Mouse (Mus musculus) kidney, embryonic 16.5 days (tissue): ENCODE data around the gene Otop1. TPM values are rescaled to one million over a fixed set of nuclear protein-coding genes. Genes with fewer than 3 reads are reported as not detected.
A peak's percentile ranks its signal among the peaks of the same experiment; 100 is the strongest.

Experiments used
- ATAC-seq: fragments of 200-750 bp; cut with Nextera tagmentation; 2 replicates; pipeline ENCODE4 v1.8.0; 2017; ENCODE audit warnings: moderate TSS enrichment; ENCODE audit not compliant: low FRiP score, low TSS enrichment
- H3K27ac ChIP-seq: fragments of 300-500 bp; sonication (generic); 2 replicates; pipeline ENCODE4 v1.5.1; 2014; ENCODE audit warnings: low read length
- H3K27me3 ChIP-seq: fragments of 300-500 bp; sonication (generic); 2 replicates; pipeline ENCODE4 v1.6.1; 2014; ENCODE audit warnings: low read length, control low read depth, mixed read lengths; ENCODE audit not compliant: insufficient read depth
- H3K36me3 ChIP-seq: fragments of 300-500 bp; sonication (generic); 2 replicates; pipeline ENCODE4 v1.6.1; 2014; ENCODE audit warnings: low read length, control low read depth, mixed read lengths; ENCODE audit not compliant: insufficient read depth
- H3K4me1 ChIP-seq: fragments of 300-500 bp; sonication (generic); 2 replicates; pipeline ENCODE4 v1.6.1; 2014; ENCODE audit warnings: low read length, control low read depth, mixed read lengths; ENCODE audit not compliant: insufficient read depth
- H3K4me2 ChIP-seq: fragments of 300-500 bp; sonication (generic); replicated peaks from 2 replicates; pipeline ENCODE4 v1.6.1; 2014; ENCODE audit warnings: low read depth, low read length
- H3K4me3 ChIP-seq: fragments of 300-500 bp; sonication (generic); 2 replicates; pipeline ENCODE4 v1.5.1; 2014; ENCODE audit warnings: mild to moderate bottlenecking, low read length
- H3K9ac ChIP-seq: fragments of 300-500 bp; sonication (generic); replicated peaks from 2 replicates; pipeline ENCODE4 v1.6.1; 2014; ENCODE audit warnings: low read length
- H3K9me3 ChIP-seq: fragments of 300-500 bp; sonication (generic); 2 replicates; pipeline ENCODE4 v1.6.1; 2016; ENCODE audit warnings: low read length, control low read depth
- WGBS: fragments of 180-500 bp; shearing (Covaris S2); extraction: QIAGEN DNeasy Blood & Tissue Kit; methylation state at CpG from one replicate; pipeline ENCODE4 v1.1.7; 2014; 5-methylcytosine and 5-hydroxymethylcytosine counted together
- polyA plus RNA-seq: library from polyadenylated mRNA; unstranded; fragments of >200 nt; fragmentation: Nextera tagmentation; extraction: Ambion mirVana; gene quantifications from 2 replicates; pipeline ENCODE4 v1.2.1, GENCODE M21; 2015

The Otop1 gene
- polyA plus RNA-seq, 1 experiment from 2014 or later, result not detected

DNA sequence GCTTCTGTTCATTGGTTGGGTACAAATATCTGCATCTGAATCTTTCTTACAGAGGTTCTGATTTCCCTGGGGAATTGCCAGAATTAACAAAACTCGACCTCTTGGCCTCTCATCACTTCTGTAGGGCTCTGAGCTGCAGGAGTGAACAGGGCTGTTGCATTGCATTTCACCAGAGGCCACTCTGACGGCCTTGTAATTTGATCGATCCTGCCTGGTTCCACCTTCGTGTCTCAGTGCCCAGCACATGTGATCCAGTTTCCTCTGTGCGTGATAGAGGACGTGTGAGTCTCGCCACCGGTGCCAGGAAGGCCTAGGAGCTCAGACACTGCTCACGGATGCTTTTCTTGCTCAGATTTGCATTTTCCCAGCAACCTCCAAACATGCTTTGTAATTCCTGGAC lies 10.0 kb downstream of the Otop1 start:
- WGBS, result 34% methylated on average over 9 of the region's 9 CpGs
- Histone ChIP-seq H3K4me3 (no peak overlapping the region), H3K36me3 (no peaks in the 10 kb centered on the region), H3K4me2 (no peak overlapping the region), H3K4me1 (no peaks in the 10 kb centered on the region), H3K27ac (no peak overlapping the region), H3K9ac (no peak overlapping the region), H3K27me3 (no peaks in the 10 kb centered on the region), H3K9me3 (no peaks in the 10 kb centered on the region)
- ATAC-seq, result no peak

DNA sequence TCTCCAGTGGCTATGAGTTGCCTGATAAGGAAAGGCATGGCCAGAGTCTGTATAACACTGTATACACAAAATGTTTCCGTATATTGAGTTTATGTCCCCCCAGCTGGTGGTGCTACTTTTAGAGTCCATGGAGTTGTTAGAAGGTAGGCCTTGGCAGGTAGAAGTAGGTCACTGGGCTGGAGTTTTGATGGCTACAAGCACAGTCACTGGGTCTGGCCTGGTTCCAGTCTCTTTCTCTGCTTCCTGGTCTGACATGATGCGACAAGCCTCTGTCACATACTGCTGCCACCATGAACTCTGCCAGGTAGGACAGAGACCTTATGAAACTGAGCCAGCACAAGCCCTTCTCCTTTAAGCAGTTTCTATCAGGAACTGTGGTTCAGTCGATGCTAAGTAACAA lies 12.7 kb downstream of the Otop1 start:
- ATAC-seq, result no peak
- 0 out of 2 replicates have a peak, but pooled peaks cover 3% of the 10 kb centered on the region for H3K9me3 ChIP-seq
- no peak overlapping the region for H3K4me3 ChIP-seq
- H3K4me2 ChIP-seq, result no peak overlapping the region
- no peak overlapping the region for H3K9ac ChIP-seq
- H3K27ac ChIP-seq, result no peak overlapping the region
- no peaks in the 10 kb centered on the region for H3K4me1 ChIP-seq
- no peaks in the 10 kb centered on the region for H3K36me3 ChIP-seq
- WGBS, result 89% methylated on average over 3 of the region's 3 CpGs
- no peaks in the 10 kb centered on the region for H3K27me3 ChIP-seq

DNA sequence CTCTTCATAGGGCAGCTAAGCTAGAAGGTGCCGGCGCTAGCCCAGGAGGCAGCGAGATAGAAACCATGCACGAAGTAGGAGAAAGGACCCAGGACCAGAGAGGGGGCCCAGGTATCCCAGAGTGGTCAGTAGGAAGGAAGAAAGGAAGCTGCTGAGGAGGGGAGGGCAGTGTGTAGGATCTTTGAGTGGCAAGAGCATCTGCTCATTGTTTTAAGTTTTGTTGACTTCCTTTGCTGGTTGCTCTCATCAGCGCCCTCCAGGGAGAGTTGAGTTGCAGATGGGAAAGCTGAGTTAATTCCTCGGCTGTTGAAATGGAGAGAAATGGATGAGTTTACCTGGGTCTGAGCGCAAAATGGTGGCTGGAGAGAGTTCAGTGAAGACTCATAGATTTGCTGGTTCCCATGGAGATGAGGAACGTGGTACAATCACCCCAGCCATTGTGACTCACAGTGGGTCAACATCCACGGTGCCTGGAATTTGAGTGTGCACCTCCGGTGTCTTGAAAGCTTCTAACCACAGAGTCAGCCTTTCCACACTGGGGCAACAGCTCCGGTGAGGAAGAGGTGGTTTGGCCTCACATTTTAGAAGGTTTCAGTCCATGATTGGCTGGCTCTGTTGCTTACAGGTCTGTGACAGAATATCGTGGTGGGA lies 26.1 kb downstream of the Otop1 start:
- no peak for ATAC-seq
- Histone ChIP-seq H3K4me2 (no peak overlapping the region), H3K36me3 (no peaks in the 10 kb centered on the region), H3K4me3 (no peak overlapping the region), H3K27ac (no peak overlapping the region), H3K9ac (no peak overlapping the region), H3K27me3 (no peaks in the 10 kb centered on the region), H3K9me3 (no peaks in the 10 kb centered on the region), H3K4me1 (no peaks in the 10 kb centered on the region)
- 89% methylated on average over 12 of the region's 12 CpGs for WGBS

DNA sequence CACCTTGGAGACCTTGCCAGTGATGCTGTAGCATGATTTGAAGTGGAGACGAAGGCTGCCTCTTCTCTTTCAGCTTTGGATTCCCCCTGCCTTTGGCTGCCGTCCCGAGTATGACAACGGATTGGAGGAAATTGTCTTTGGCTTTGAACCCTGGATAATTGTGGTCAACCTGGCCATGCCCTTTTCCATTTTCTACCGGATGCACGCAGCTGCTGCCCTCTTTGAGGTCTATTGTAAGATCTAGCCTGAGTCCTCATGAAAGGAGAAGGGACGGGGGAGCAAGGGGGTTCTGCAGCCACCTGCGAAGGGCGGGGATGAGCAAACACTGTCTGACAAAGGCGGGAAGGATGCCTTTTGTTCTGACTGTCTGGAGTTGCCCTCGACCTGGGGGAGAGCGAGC lies 26.9 kb downstream of the Otop1 start:
- Histone ChIP-seq H3K4me2 (no peak overlapping the region), H3K9me3 (no peaks in the 10 kb centered on the region), H3K4me1 (no peaks in the 10 kb centered on the region), H3K9ac (no peak overlapping the region), H3K4me3 (no peak overlapping the region), H3K36me3 (no peaks in the 10 kb centered on the region), H3K27ac (no peak overlapping the region), H3K27me3 (no peaks in the 10 kb centered on the region)
- 45% methylated on average over 12 of the region's 12 CpGs for WGBS
- ATAC-seq, result no peak

DNA sequence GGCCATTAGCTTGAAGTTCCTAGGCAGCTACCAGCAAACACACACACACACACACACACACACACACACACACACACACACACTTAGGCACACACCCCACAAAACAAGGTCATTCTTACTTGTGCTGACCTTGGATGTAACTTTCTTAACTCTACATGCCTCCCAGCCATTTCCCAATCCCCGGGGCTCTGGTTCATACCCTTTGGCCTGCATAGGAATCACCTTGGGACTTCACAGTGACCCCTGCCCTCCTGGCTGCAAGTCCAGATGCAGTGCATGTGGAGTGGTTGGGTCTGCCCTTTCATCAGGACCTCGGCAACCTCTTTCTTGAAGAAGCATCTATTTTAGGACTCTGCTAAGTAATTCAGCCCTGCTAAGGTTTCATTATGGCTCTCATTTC lies 29.5 kb downstream of the Otop1 start:
- H3K9me3 ChIP-seq, result no peaks in the 10 kb centered on the region
- H3K36me3 ChIP-seq, result no peaks in the 10 kb centered on the region
- no peak overlapping the region for H3K4me2 ChIP-seq
- no peak overlapping the region for H3K4me3 ChIP-seq
- H3K4me1 ChIP-seq, result no peaks in the 10 kb centered on the region
- WGBS, result 69% methylated on average over 2 of the region's 2 CpGs
- H3K27ac ChIP-seq, result no peak overlapping the region
- no peak overlapping the region for H3K9ac ChIP-seq
- H3K27me3 ChIP-seq, result peaks cover 8% of the 10 kb centered on the region; the same call in 1 of the 2 replicates
- no peak for ATAC-seq

DNA sequence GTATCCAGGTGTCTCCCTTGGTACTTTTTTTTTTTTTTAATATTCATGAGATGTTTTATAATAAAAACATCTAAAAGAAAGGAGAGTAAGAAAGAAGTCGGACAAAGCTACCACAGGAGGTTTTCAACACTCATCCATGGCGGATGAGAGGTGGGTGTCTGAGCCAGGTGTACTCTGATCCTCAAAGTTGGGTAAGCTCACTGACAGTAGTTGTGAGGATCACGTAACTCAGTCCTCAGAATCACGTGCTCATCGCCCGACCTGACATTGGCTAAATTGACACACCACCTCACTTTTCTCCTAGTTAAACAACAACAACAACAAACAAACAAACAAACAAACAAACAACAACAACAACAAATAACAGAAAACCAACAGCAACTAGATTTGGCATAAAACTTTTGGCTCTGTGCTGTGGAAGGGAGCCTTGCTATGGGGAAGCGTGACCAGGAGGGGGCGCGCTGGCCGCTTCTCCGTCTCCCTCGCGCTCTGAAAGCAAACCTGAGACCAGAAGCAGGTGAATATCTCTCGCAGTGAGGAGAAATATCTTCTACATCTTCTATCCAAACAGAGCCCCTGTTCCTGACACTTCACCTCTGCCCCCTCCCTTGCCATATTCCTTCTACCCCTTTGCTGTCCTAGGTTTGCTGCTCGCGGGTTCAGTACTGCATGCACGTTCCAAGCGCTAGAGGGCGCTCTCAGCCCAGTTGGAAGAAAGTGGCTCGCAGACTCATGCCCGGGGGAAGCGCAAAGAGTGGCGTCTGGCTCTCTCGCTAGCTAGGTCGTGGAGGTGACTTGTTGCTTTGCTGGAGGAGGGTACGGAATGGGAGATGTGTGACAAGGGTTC lies 31.7 kb downstream of the Otop1 start:
- H3K9me3 ChIP-seq, result no peaks in the 10 kb centered on the region
- WGBS, result 9% methylated on average over 26 of the region's 26 CpGs
- H3K36me3 ChIP-seq, result no peaks in the 10 kb centered on the region
- H3K4me3 ChIP-seq, result peak overlapping the region; percentile 45
- ATAC-seq, result peak; percentile 84
- no peak overlapping the region for H3K9ac ChIP-seq
- no peak overlapping the region for H3K27ac ChIP-seq
- H3K4me2 ChIP-seq, result peak overlapping the region; percentile 59
- no peaks in the 10 kb centered on the region for H3K4me1 ChIP-seq
- H3K27me3 ChIP-seq, result peaks cover 8% of the 10 kb centered on the region; the same call in 1 of the 2 replicates

DNA sequence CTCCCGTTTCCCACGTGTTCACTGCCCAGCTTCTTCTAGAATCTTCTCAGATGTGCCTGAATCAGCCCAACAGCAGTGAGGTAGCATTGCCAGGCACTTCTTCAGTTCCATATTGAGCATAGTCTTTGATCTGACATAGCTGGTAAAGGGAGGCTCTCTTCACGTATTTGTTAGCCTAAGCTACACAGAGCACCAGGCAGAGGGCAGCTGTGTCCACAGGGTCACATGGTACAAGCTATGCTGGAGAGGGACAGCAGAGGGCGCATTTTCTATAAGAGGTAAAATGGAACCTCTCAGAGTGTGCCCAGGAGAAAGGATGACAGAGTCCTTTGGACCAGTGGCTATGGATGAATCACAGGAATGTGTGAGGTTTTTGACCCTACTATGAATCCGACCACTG lies 33.1 kb downstream of the Otop1 start:
- no peak overlapping the region for H3K4me2 ChIP-seq
- H3K27ac ChIP-seq, result no peak overlapping the region
- H3K27me3 ChIP-seq, result peaks cover 8% of the 10 kb centered on the region; the same call in 1 of the 2 replicates
- ATAC-seq, result peak; percentile 58
- H3K9me3 ChIP-seq, result no peaks in the 10 kb centered on the region
- 54% methylated on average over 5 of the region's 5 CpGs for WGBS
- no peaks in the 10 kb centered on the region for H3K4me1 ChIP-seq
- no peak overlapping the region for H3K9ac ChIP-seq
- no peak overlapping the region for H3K4me3 ChIP-seq
- no peaks in the 10 kb centered on the region for H3K36me3 ChIP-seq

DNA sequence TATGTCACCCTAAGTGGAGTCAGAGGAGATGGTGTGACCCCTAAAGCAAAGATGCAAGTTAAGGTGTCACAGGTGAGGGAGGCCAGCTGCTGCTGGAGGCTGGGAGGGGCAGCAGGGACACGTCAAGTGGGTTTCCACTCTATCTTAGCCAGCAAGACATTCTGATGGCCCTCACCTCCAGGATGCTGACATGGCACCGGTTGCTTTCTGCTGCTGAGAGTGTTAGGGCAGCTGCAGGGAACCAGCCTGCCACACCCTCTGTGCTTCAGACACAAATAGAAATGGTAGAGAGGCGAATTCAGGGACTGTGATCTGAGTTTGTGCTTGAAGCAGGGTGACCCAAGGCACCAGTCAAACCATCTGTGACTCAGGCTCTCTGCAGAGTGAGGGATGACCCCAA lies 34.0 kb downstream of the Otop1 start:
- Histone ChIP-seq H3K36me3 (no peaks in the 10 kb centered on the region), H3K4me3 (no peak overlapping the region), H3K4me2 (no peak overlapping the region), H3K27ac (no peak overlapping the region), H3K9ac (no peak overlapping the region), H3K27me3 (peaks cover 8% of the 10 kb centered on the region; the same call in 1 of the 2 replicates), H3K9me3 (no peaks in the 10 kb centered on the region), H3K4me1 (no peaks in the 10 kb centered on the region)
- 63% methylated on average over 3 of the region's 3 CpGs for WGBS
- ATAC-seq, result no peak

DNA sequence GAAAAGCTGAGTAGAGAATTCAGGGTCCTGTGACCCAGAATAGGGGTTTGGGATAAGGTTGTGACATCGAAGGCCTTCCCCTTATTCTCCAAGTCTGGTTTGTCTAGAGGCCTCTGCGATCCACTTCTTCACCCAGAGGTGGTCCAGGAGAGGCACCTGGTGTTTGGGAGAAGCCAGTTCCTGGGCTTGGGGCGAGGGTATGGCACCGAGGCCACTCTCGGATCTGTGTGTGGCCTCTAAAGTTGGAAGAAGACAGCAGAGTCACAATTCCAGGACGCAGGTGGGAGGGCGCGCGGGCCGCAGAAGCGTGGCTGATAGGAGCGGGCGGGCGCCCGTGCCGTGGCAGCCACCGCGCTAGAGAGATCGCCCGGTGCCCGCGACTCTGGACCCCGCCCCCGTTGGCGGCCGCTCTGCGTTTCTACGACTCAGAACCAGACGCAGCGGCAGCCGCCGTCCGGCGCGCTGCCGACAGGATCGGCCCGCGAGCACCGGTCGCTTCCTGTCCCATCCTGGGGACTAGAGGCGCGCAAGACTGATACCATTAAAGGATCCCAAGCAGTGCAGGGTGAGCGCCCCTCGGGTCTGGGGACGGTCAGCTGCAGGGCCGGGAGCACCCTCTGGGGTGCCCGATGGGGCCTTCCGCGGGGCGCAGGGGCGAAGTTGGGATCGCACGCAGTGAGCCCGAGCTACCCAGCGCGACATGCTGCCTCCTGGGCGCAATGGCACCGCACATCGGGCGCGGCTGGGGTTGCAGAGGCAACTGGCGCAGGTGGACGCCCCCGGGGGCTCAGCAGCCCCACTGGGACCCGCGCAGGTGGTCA lies 43.4 kb downstream of the Otop1 start, which contains the start of gene Drd5:
Drd5 (plus strand) TSS at position 402 of the 821 bp plus-strand sequence.
- 2% methylated on average over 62 of the region's 67 CpGs for WGBS
- H3K27ac ChIP-seq, result no peak within 1 kb of the TSS
- H3K4me2 ChIP-seq, result peak within 1 kb of the TSS; percentile 62
- peak; percentile 27; the same call in 1 of the 2 replicates for ATAC-seq
- H3K4me3 ChIP-seq, result peak within 1 kb of the TSS; percentile 41
- H3K4me1 ChIP-seq, result no peaks in the 10 kb centered on the region
- H3K27me3 ChIP-seq, result peaks cover 42% of the 10 kb centered on the region
- H3K9ac ChIP-seq, result no peak within 1 kb of the TSS
- no peaks in the 10 kb centered on the region for H3K36me3 ChIP-seq
- no peaks in the 10 kb centered on the region for H3K9me3 ChIP-seq
